Mouse (Mus musculus): Measurements from ENCODE around the gene Sept6. TPM values are rescaled to one million over a fixed set of nuclear protein-coding genes. Genes with fewer than 3 reads are reported as not detected.

The Sept6 gene
- polyA plus RNA-seq, 1 experiment from 2014 or later = 10.8 TPM

GRCm38 (mm10) chrX:36864609-36865328 is 126.8 kb downstream of the Sept6 start:
- ChIA-PET POLR2A (interaction anchor here (0.6 to 0.7 kb wide), 3 partner anchors 97 to 245 kb away, joined by 3 to 4 read pairs (median 3); no protein-coding TSS in a partner anchor), CTCF (no interaction called here)
- H3K27me3 ChIP-seq = no peaks in the 10 kb centered on the region
- in situ Hi-C loops (cut with MboI; ENCODE audit: low pct_unique_long_range_greater_than_20kb) = no loop called here
- no peak for TF ChIP-seq CTCF (IDR thresholded peaks at IDR 0.05)
- ATAC-seq (no peak), DNase-seq (ENCODE audit: low read depth, low spot score) (no peak)

- DNase-seq (ENCODE audit: low read depth, low spot score) (peak; percentile 12), ATAC-seq (peak; percentile 57)
- H3K27me3 ChIP-seq = no peaks in the 10 kb centered on the region
- in situ Hi-C loops (cut with MboI; ENCODE audit: low pct_unique_long_range_greater_than_20kb) = no loop called here
- no peak for TF ChIP-seq CTCF (IDR thresholded peaks at IDR 0.05)
- POLR2A ChIA-PET = interaction anchor here (0.6 to 0.7 kb wide), 3 partner anchors 178 to 967 kb away, joined by 3 to 4 read pairs (median 4); no protein-coding TSS in a partner anchor
- CTCF ChIA-PET = no interaction called here
These were observed 127.6 kb downstream of the Sept6 start for GRCm38 (mm10) chrX:36863766-36864608.

Other genes with a start within 250 kb of the Sept6 start
- 0.06 TPM for gene Slc25a43, start 248.1 kb downstream of the Sept6 start, polyA plus RNA-seq (2021)
- gene Slc25a5, start 196.1 kb downstream of the Sept6 start, polyA plus RNA-seq (2021) = 1,052 TPM
- 89.0 TPM for gene Ube2a, start 117.9 kb downstream of the Sept6 start, polyA plus RNA-seq (2021)
- 29.8 TPM for gene C330007P06Rik, start 117.7 kb downstream of the Sept6 start, polyA plus RNA-seq (2021)
- gene Nkrf, start 88.9 kb downstream of the Sept6 start, polyA plus RNA-seq (2021) = 8.4 TPM
- not detected for gene Sowahd, start 57.1 kb upstream of the Sept6 start, polyA plus RNA-seq (2021)
- 1,195 TPM for gene Rpl39, start 93.6 kb upstream of the Sept6 start, polyA plus RNA-seq (2021)
- gene Upf3b, start 118.5 kb upstream of the Sept6 start, polyA plus RNA-seq (2021) = 36.6 TPM
- gene Nkap, start 135.0 kb upstream of the Sept6 start, polyA plus RNA-seq (2021) = 16.7 TPM
- not detected for gene Akap14, start 177.0 kb upstream of the Sept6 start, polyA plus RNA-seq (2021)
- 448 TPM for gene Ndufa1, start 199.4 kb upstream of the Sept6 start, polyA plus RNA-seq (2021)
- 8.9 TPM for gene Rnf113a1, start 199.5 kb upstream of the Sept6 start, polyA plus RNA-seq (2021)
- gene Gm9, start 219.2 kb upstream of the Sept6 start, polyA plus RNA-seq (2021) = not detected
- not detected for gene Rhox1, start 230.5 kb upstream of the Sept6 start, polyA plus RNA-seq (2021)